Mouse (Mus musculus): ENCODE measurements around the gene Rab36. TPM values are rescaled to one million over a fixed set of nuclear protein-coding genes. Genes with fewer than 3 reads are reported as not detected.
A peak's percentile ranks its signal among the peaks of the same experiment; 100 is the strongest.

Rab36 gene
- polyA plus RNA-seq, 1 experiment from 2014 or later, result 8.0 TPM

- Histone ChIP-seq H3K9ac (ENCODE audit: low read depth, low read length) (no peak overlapping the region), H3K27me3 (ENCODE audit: insufficient read depth, low read length) (no peaks in the 10 kb centered on the region), H3K4me3 (replicated peaks; ENCODE audit: low read depth, low read length) (no peak overlapping the region), H3K9me3 (replicated peaks; ENCODE audit: low read length) (no peaks in the 10 kb centered on the region), H3K4me2 (ENCODE audit: low read length) (no peak overlapping the region), H3K36me3 (ENCODE audit: insufficient read depth, low read length) (peaks cover 3% of the 10 kb centered on the region; the same call in 1 of the 2 replicates), H3K27ac (no peak overlapping the region), H3K4me1 (replicated peaks; ENCODE audit: insufficient read depth, low read length) (peaks cover 12% of the 10 kb centered on the region; the same call in 1 of the 2 replicates)
- WGBS, result 60% methylated on average over 14 of the region's 14 CpGs
- DNase-seq (ENCODE audit: low spot score) (no peak), ATAC-seq (replicated peaks; ENCODE audit: low FRiP score, low read depth) (peak; percentile 54; the same call in 1 of the 2 replicates)
- TF ChIP-seq CTCF (IDR thresholded peaks at IDR 0.05; ENCODE audit: low read depth), result no peak
These were observed 41.6 kb downstream of the Rab36 start for GRCm38 (mm10) chr10:75078174-75079128.

DNA sequence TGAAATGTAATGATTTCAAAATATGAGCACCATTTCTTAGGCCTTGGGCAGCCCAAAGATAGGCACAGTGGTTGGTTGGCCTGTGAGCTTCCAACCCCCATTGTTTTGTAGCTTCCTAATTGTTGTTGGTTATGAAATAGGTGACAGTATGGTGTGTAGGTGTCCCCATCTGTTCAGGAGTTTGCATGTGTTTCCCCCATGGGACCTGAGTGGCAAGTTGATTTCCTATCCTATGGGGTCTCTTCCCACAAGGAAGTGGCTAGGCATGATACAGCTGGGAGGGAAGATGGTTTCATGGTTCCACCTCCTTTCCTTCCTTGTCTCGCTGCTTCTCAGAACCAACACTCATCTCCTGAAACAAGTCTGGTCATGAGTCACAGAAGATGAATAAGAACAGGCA lies 48.5 kb downstream of the Rab36 start:
- H3K36me3 ChIP-seq (ENCODE audit: insufficient read depth, low read length), result no peaks in the 10 kb centered on the region
- ATAC-seq (replicated peaks; ENCODE audit: low FRiP score, low read depth) (no peak), DNase-seq (ENCODE audit: low spot score) (no peak)
- no peak overlapping the region for H3K27ac ChIP-seq
- TF ChIP-seq CTCF (IDR thresholded peaks at IDR 0.05; ENCODE audit: low read depth), result no peak
- no peak overlapping the region for H3K4me2 ChIP-seq (ENCODE audit: low read length)
- no peaks in the 10 kb centered on the region for H3K4me1 ChIP-seq (replicated peaks; ENCODE audit: insufficient read depth, low read length)
- no peaks in the 10 kb centered on the region for H3K27me3 ChIP-seq (ENCODE audit: insufficient read depth, low read length)
- WGBS, result 75% methylated on average over 1 of the region's 1 CpGs
- H3K9ac ChIP-seq (ENCODE audit: low read depth, low read length), result no peak overlapping the region
- no peaks in the 10 kb centered on the region for H3K9me3 ChIP-seq (replicated peaks; ENCODE audit: low read length)
- H3K4me3 ChIP-seq (replicated peaks; ENCODE audit: low read depth, low read length), result no peak overlapping the region

GRCm38 (mm10) chr10:75088471-75088870 lies 51.6 kb downstream of the Rab36 start:
- Histone ChIP-seq H3K36me3 (ENCODE audit: insufficient read depth, low read length) (no peaks in the 10 kb centered on the region), H3K9me3 (replicated peaks; ENCODE audit: low read length) (no peaks in the 10 kb centered on the region), H3K27ac (no peak overlapping the region), H3K27me3 (ENCODE audit: insufficient read depth, low read length) (no peaks in the 10 kb centered on the region), H3K4me1 (replicated peaks; ENCODE audit: insufficient read depth, low read length) (peaks cover 4% of the 10 kb centered on the region), H3K9ac (ENCODE audit: low read depth, low read length) (no peak overlapping the region), H3K4me2 (ENCODE audit: low read length) (no peak overlapping the region), H3K4me3 (replicated peaks; ENCODE audit: low read depth, low read length) (no peak overlapping the region)
- ATAC-seq (replicated peaks; ENCODE audit: low FRiP score, low read depth) (no peak), DNase-seq (ENCODE audit: low spot score) (no peak)
- TF ChIP-seq CTCF (IDR thresholded peaks at IDR 0.05; ENCODE audit: low read depth), result no peak
- 97% methylated on average over 4 of the region's 4 CpGs for WGBS

DNA sequence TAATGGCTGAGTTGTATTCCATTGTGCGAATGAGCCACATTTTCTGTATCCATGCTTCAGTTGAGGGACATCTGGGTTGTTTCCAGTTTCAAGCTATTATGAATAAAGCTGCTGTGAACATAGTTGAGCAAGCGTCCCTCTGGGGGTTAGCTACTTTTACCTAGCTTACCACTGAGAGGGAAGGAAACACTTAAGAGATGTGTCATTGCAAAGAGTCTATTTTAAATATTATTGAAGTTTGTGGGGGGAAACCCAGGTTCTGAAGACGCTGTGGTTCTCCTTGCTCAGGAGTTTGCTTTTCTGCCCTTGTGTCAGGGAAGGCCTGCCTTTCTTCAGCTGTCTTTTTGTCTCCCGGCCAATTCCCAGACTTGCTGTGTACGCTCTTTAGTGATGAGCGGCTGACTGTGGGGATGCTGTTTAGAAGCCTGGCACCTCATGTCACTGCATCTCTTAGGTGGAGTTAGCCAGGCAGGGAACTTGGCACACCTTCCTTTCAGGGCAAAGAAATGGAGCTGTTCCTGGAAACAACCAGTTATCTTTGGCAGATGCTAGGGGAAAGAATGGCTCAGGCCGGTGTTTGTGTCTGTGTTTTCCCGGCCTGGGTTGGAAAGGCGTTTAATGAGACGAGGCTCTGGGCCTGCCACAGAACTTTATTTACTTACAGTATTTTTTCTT lies 54.8 kb downstream of the Rab36 start:
- H3K4me1 ChIP-seq (replicated peaks; ENCODE audit: insufficient read depth, low read length), result peaks cover 8% of the 10 kb centered on the region
- no peak for TF ChIP-seq CTCF (IDR thresholded peaks at IDR 0.05; ENCODE audit: low read depth)
- H3K36me3 ChIP-seq (ENCODE audit: insufficient read depth, low read length), result no peaks in the 10 kb centered on the region
- no peak overlapping the region for H3K4me2 ChIP-seq (ENCODE audit: low read length)
- ATAC-seq (replicated peaks; ENCODE audit: low FRiP score, low read depth) (no peak), DNase-seq (ENCODE audit: low spot score) (no peak)
- H3K9ac ChIP-seq (ENCODE audit: low read depth, low read length), result no peak overlapping the region
- no peak overlapping the region for H3K27ac ChIP-seq
- 76% methylated on average over 10 of the region's 10 CpGs for WGBS
- H3K9me3 ChIP-seq (replicated peaks; ENCODE audit: low read length), result no peaks in the 10 kb centered on the region
- H3K27me3 ChIP-seq (ENCODE audit: insufficient read depth, low read length), result no peaks in the 10 kb centered on the region
- H3K4me3 ChIP-seq (replicated peaks; ENCODE audit: low read depth, low read length), result no peak overlapping the region

GRCm38 (mm10) chr10:75093252-75093987 lies 56.6 kb downstream of the Rab36 start:
- Histone ChIP-seq H3K9me3 (replicated peaks; ENCODE audit: low read length) (no peaks in the 10 kb centered on the region), H3K9ac (ENCODE audit: low read depth, low read length) (no peak overlapping the region), H3K36me3 (ENCODE audit: insufficient read depth, low read length) (no peaks in the 10 kb centered on the region), H3K4me3 (replicated peaks; ENCODE audit: low read depth, low read length) (no peak overlapping the region), H3K4me1 (replicated peaks; ENCODE audit: insufficient read depth, low read length) (peaks cover 12% of the 10 kb centered on the region), H3K4me2 (ENCODE audit: low read length) (peak overlapping the region; percentile 30; the same call in 1 of the 2 replicates), H3K27ac (no peak overlapping the region), H3K27me3 (ENCODE audit: insufficient read depth, low read length) (no peaks in the 10 kb centered on the region)
- peak; percentile 85 for DNase-seq (ENCODE audit: low spot score)
- TF ChIP-seq CTCF (IDR thresholded peaks at IDR 0.05; ENCODE audit: low read depth), result no peak
- WGBS, result 11% methylated on average over 22 of the region's 22 CpGs
- ATAC-seq (replicated peaks; ENCODE audit: low FRiP score, low read depth), result peak; percentile 55; the same call in 1 of the 2 replicates

- no peak for TF ChIP-seq CTCF (IDR thresholded peaks at IDR 0.05; ENCODE audit: low read depth)
- 96% methylated on average over 1 of the region's 1 CpGs for WGBS
- Histone ChIP-seq H3K4me3 (replicated peaks; ENCODE audit: low read depth, low read length) (no peak overlapping the region), H3K4me2 (ENCODE audit: low read length) (no peak overlapping the region), H3K4me1 (replicated peaks; ENCODE audit: insufficient read depth, low read length) (peaks cover 18% of the 10 kb centered on the region), H3K27me3 (ENCODE audit: insufficient read depth, low read length) (no peaks in the 10 kb centered on the region), H3K9me3 (replicated peaks; ENCODE audit: low read length) (no peaks in the 10 kb centered on the region), H3K9ac (ENCODE audit: low read depth, low read length) (no peak overlapping the region), H3K36me3 (ENCODE audit: insufficient read depth, low read length) (no peaks in the 10 kb centered on the region), H3K27ac (no peak overlapping the region)
- no peak for ATAC-seq (replicated peaks; ENCODE audit: low FRiP score, low read depth)
- no peak for DNase-seq (ENCODE audit: low spot score)
These were observed 57.5 kb downstream of the Rab36 start for GRCm38 (mm10) chr10:75094338-75094737.
